Mouse (Mus musculus): ENCODE data around the gene Alad.

Alad gene

DNA sequence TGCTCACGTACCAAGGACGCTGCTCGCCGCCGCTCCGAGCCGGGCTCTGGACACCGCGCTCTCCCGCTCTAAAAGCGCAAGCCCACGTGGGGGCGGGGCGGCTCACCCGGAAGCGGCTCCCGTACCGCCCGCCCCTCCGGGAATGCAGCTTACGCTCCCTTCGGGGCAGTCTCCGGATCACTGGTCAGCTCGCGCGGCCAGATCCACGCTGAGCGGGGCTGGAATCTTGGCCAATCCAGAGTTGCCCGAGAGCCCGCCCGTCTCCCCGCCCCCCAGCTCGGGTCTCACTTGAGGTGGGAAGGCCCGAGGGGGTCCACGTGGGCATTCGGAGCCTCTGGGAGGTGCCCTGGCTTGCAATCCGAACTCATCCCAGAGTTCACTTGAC lies at the start of gene Alad:
TSS of gene Alad (minus strand) at position 70 of the 385 bp plus-strand sequence.
- peak; percentile 57 for DNase-seq (ENCODE audit: low read depth, low spot score)

DNA sequence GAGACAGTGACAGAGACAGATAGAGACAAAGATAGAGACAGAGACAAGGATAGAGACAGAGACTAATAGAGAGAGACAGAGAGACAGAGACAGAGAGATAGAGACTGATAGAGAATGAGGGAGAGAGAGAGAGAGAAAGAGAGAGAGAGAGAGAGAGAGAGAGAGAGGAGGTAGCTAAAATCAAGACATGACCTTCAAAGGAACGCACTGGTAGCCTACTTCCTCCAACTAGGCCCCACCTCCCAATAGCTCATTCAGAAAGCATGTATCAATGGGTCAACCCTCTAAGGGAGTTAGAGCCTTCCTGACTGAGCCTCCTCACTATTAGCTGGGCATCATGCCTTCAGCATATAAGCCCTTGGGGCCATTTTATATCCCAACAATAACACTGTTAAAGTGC lies 48.6 kb upstream of the Alad start:
- no peak for DNase-seq (ENCODE audit: low read depth, low spot score)

DNA sequence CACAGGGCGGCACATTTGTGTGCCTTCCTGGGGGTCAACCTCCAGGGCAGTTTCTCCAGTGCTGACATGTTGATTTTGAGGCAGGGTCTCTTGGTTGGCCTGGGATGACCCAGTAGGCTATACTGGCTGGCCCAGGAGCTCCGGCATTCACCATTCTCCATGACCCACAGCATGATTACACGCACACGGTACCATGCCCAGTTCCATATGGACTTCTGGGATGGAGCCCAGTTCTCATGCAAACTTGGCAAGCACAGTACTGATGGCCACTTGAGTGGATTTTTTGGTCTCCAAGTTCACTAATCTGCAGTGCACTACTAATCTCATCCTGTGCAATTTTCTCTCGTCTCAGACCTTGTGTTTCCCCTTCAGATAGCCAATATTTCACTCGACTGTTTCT lies 48.0 kb upstream of the Alad start:
- no peak for DNase-seq (ENCODE audit: low read depth, low spot score)

DNA sequence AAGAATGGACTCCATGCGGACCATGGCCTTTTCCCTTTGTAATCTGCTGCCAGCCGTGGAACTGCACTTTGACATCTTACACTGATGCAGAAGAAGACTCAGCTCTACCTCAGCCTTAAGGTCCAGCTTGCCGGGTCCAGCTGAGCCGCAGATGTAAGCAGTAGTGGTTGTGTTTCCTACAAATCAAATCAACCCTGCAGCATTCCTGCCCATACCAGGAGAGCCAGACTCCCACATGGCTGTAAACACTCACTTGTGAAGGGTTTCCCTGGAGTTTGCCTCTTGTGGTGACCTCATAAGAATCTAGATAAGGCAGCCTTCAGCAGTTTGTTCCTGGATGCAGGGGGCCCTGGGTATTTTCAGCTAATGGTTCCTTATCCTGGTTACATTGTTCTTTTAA lies 46.8 kb upstream of the Alad start:
- DNase-seq (ENCODE audit: low read depth, low spot score) = no peak

DNA sequence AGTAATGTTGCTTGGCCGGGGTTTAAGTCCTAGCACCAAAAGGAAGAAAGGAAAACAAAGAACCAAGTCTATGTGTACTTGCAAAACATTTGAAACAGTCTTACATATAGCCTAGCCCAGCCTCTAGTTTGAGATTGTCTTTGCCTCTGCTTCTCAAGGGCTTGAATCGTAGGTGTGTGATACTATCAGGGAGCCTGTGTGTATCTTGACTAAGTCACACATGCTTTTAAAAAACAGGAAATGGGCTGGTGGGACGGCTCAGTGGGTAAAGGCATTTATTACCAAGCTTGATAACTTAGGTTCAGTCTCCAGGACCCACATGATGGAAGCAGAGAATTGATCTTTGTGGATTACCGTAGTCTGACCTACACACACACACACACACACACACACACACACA lies 42.3 kb upstream of the Alad start:
- no peak for DNase-seq (ENCODE audit: low read depth, low spot score)

DNA sequence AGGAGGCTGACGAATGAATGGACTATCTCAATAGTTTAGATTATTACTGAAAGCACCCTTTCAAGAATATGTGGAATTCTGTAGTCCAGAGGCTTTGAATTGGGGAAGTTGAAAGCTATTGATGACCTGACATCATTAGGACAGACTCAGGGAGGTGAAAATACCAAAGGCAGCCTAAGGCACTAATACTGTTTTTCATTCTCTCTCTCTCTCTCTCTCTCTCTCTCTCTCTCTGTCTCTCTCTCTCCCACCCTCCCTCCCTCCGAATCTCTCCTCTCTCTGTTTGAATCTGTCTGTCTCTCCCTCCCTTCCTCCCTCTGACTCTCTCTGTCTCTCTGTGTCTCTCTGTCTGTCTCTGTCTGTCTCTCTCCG lies 41.9 kb upstream of the Alad start:
- no peak for DNase-seq (ENCODE audit: low read depth, low spot score)

DNA sequence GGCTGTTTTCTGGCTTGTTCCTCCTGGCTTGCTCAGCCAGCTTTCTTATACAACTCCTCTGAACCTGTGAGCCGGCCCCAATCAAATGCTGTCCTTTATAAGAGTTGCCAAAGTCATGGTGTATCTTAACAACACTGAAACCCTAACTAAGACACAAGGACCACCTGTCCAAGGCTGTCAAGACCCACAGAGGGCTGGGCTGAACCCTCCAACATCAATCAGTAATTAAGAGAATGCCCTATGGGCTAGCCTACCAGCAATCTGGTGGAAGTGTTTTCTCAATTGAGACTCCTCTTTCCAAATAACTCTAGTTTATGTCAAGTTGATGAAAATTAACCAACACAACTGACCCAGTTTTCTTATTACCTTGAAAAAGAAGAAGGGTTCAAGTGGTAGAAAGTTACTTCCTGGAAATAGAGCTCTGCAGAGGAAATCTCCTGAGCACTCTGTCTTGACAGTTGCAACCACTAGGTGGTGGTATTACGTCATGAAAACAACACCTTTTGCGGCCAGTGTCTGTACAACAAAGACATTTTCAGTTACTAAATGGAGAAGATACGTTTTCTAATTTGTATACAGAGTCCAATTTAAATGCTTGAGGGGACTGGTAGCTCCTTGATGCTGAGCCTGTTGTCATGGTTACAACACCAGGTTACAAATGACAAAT lies 41.4 kb upstream of the Alad start:
- DNase-seq (ENCODE audit: low read depth, low spot score) = peak; percentile 26

DNA sequence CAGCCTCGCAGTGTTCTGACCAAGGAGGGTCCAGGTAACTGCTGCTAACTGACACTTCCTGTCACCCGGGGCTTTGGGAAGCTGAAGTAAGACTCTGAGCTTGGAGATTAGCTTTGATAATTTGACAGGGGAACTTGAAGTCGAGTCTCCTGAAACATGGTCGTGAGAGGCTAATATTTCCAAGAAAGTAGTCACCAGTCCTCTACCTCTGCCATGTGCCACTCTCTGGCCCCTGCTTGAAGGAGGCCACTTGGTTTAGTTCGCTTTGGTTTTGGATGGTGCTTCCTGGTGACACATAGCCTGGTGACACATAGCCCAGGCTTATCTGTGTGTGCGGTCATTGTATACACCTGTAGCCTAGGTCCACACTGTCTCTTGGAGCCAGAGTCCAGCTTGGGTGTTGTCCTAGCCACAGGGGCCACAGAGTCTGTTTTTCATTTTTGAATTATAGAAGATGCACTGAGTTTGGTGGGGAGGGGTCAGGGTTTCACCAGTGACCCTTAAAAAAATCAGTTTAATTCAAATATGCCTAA lies 40.1 kb upstream of the Alad start, which contains the start of gene Rgs3:
TSS of gene Rgs3 (plus strand) at position 51 of the 533 bp plus-strand sequence.
- no peak for DNase-seq (ENCODE audit: low read depth, low spot score)

DNA sequence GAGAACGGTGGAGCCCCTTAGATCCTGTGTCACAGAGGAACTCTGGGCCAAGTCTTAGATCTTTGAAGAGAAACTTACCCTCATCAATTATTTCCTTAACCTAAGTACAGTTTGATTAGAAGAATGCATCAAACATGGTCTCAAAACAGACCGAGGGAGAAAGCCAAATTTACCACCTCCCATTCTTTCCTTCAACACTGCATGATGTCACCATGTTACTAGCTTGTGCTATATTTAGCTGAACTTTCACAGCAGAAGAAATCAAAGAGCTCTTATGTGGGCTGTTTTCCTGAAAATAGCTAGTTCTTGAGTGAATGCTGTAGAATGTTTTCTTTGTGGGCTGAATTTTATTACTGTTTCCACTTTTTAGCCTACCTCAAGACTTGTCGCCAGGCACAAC lies 37.7 kb upstream of the Alad start:
- no peak for DNase-seq (ENCODE audit: low read depth, low spot score)

DNA sequence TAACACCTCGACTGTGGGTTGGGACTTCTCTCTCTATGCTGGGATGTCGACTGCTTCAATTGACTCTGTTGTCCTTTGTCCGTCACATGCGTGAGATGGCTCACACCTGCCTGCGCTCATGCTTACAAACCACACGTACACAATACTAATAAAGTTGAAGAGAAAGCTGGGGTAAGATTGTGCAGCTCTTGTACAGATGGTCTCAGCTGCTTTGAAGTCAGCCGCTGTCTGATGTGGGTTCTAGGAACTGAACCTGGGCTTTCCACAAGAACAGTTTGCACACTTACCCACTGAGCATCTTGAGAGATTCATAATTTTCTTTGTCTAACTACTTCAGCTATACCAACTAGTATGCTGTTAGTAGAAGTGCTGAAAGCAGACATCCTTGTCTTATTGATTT lies 32.2 kb upstream of the Alad start:
- DNase-seq (ENCODE audit: low read depth, low spot score) = no peak

DNA sequence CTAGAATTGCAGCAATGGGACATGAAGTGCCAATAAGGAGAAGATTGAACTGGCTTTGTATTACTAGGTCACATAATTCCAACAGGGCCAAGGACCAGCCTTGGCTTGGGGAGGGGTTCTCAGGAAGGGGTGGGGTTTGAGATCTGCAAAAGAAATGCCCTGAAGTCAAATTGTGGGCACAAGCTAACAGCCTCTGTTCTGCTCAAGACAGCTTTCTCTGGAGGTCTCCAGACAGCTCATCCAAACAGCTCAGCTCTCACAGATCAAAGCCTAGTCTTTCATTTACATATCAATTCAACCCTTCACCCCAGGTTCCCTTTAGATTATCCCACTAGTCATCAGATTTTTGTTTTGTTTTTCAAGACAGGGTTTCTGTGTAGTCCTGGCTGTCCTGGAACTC lies 25.1 kb upstream of the Alad start:
- DNase-seq (ENCODE audit: low read depth, low spot score) = peak; percentile 11

DNA sequence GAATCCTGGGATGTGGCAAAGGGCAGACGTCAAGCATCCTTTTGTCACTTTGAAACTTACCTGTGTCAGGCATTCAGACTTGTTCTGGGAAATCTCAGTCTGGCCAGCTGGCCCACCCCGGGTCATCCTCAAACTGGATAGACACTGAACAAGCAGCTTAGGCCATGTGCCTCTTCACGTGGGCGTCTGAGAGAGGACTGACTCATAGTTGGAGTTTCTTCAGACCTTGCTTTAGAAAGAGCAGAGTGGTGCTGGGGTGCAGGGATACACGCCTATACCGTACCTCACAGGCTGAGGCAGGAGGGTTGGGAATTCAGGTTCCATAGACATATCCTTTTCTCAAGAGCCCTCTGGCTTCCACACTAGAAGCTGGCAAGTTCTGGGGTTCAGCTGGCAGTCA lies 24.1 kb upstream of the Alad start:
- no peak for DNase-seq (ENCODE audit: low read depth, low spot score)

DNA sequence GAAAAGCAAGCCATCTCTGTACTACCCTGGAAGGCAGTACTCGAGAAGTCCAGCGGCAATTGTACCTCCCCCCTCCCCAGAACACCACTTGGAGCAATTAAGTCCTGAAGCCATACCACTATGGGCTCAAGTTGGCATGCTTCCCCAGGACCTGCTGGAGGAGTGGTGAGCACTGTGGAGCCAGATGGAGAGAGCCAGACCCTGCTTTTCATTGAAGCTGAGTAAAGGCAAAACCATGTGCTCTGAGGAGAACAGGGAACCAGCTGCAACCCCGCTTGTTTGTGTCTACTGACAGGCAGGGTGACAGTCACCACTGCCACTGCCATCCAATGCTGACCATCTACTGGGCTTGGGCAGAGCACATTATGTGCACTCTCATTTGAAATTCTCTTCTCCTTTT lies 22.1 kb upstream of the Alad start:
- no peak for DNase-seq (ENCODE audit: low read depth, low spot score)

DNA sequence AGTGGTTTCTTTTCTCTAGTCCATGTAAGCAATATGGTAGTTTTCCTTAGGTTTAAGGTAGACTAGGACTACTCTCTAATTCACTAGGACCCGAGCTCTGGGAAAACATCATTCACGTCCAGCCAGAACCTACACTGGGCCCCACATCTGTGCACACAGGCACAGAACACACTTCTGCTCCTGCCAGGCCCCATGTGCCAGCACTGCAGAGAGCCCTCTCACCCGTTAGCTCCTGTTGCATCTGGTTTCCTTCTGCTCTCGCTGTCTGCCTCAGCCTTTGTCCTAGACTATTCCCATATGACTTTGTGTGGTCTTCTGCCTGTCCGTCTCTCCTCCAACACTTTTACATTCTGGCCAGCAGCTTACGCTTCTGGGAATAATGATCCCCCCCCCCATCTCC lies 14.0 kb upstream of the Alad start:
- no peak for DNase-seq (ENCODE audit: low read depth, low spot score)

DNA sequence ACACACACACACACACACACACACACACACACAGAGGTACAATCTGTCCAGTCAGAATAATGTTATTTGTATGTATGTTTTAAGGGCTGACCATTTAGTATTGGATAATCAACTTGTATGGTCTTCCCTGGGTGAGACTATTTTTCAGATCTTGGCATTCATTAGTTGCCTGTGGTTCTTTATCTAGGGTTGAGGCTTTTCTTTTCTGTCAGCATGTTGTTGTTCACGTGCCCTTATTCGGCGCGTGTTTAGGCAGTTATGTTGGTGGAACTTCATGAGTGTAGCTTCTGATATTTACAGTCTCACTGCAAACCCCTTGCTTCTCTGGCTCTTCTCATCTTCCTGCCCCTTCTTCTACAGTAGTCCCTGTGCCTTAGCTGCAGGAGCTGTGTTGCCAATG lies 7.9 kb upstream of the Alad start:
- DNase-seq (ENCODE audit: low read depth, low spot score) = no peak

DNA sequence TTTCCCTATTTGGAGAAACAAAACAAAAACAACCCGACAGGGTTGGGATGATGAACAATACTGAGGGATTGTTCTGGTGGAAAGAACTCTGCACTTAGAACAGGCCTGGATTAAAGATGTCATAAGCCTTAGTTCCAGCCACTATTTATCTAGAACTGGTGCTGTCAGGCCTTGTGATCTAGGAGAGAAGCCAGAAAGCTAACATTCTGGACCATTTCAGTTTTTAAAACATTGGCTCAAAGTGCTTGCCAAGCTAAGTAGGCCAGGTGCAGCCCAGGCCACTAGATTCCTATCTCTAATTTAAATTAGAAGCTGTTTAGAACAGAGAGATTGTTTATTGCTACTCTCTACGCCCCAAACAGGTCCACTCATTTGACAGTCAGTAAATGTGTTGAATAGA lies 6.5 kb upstream of the Alad start:
- DNase-seq (ENCODE audit: low read depth, low spot score) = no peak

DNA sequence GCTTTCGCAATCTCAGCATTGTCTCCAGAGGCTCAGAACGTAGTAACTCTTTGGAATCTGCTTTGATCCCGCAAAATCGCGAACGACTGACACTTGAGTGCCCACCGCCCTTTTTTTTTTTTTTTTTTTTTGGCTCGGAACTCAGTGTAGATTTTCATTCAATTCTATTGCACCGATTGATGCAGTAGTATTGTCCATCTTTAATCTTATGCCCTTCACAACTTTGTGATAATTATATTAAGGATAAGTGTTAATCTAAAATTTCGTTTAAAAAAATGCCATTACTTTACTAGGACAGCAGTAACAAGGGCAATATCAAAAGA lies 5.7 kb upstream of the Alad start:
- no peak for DNase-seq (ENCODE audit: low read depth, low spot score)

DNA sequence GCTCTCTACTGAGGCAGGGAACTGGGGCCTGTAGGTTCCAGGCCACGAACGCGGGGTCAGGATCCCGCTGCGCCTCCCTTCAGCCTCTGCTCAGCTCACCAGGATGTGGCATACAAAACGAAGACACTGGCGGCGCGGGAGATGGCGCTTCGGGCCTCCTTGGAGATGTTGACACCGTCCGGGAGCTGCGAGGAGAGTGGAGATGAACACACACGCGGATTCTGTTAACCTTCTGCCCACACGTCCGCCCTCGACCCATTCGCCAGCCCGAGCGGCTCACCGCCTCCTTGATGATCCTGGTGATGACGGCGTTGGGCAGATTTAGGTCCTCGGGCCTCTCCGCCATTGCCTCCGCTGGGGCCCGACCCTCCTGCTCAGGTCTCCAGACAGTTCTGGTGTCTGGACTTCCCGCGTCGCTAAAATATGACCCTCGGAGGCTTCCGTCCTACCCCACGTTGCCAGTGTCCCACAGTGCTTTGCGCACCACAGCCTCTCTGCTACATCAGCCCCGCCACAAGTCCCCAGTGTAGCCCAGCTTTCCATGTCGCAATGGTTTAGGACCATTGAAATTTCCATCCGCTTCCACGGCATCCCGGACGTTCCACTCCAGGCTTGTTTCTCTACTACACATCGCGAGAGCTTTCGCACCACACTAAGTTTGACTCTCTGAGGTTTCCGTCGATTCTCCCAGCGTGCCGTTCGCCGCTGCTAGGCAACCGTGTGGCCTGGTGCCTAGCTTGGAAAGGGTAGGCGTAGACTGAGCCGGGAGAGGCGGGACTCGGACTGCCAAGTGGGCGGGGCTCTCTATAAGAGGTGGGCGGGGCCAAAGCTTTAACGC lies 5.2 kb upstream of the Alad start, which contains the start of the genes Pole3 and 4933430I17Rik:
TSS of gene Pole3 (minus strand) at position 418 of the 838 bp plus-strand sequence.
TSS of gene 4933430I17Rik (plus strand) at position 719 of the 838 bp plus-strand sequence.
- peak; percentile 97 for DNase-seq (ENCODE audit: low read depth, low spot score)

DNA sequence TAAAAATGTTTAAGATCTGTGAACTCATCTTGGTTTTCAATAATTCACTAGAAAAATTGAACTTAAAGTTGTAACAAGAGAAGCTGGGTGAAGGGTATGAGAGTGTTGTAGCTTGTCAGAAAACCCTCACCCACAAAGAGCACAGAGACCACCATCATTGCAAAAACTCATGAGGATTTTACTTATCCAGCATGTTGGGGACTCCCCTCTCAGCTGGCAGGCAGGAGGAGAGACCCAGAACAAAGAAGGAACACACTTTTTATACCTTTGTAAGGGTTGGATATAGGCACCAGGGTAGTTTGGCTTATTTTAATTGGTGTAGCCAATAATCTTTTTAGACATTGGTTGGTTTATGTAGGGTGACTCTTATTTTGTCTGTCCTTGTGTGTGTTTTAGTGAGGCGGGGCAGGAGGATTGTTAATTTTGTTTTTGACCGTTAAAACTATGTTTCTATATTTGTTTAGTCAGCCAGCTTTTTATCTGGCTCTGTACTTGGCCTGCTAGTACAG lies 1.2 kb upstream of the Alad start:
- no peak for DNase-seq (ENCODE audit: low read depth, low spot score)

DNA sequence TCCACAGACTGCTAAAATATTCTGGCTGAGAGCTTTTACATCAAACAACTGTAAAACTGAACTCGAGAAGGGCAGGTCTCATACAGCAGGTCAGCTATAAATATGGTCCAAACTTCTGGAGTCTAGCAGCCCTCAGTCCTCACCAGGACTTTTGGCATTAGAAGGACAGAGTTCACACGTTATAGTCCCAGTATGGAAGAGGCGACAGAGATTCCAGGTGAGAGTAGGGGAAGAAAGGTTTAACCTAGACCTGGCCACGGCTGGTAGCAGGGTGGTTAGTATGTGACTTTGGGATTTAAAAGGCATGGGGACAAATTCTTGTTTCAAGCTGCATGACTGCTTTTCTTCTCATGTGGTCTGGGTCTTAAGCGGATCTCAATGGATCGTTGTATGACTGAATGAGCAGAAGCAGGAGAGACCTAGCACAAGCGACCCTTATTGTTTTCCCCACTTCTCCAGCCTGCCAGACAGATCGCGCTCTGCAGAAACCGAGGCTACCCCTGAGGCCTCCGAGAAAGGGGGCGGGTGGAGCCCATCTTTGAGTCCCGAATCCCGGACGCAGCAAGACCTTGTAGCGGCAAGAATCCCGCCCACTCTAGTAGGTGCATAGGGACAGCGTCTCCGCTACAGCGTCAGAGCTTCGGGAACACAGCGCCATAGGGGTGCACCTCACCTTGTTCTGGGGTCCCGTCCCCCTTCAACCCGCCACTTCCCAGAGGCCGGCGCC lies 433 bp downstream of the Alad start:
- DNase-seq (ENCODE audit: low read depth, low spot score) = peak; percentile 34

DNA sequence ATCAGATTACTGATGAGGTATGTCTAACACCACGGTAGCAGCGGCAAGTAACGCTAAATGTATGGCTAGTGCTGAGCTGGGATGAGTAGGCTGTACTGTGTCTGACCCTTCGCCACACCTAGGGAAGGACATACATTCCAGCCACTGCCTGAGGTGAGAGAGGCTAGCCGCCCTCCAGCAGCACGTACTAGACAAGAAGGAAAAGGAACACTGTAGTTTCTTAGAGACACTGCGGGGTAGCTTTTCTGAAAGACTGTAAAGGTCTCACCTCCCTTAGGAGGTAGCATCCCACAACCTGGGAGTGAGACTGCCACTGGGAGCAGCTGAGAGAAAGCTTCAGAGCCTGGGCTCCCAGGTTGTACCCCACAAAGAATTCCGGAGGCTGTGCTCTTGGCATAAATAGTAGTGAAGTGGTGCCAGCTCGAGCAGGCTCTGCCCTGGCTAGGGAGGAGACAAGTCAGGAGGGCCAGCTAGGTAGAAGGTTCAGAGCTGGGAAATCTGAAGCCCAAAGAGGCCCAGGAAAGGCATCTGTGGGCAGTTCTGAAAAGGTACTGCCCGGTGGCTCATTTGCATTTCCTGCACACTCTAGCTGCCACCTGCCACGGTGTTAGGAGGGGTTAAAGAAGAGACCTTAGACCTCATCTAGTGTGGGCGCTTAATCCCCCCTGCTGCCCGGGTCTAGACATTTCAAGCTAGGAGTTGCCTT lies 1.1 kb downstream of the Alad start:
- no peak for DNase-seq (ENCODE audit: low read depth, low spot score)

All from WW6 (cell line).